Mouse (Mus musculus) lung, adult 2 months (tissue): ENCODE measurements at regions not wholly inside any gene's neighbourhood (a gene's known extent, or its start where the extent isn't known, plus 50 kb on each side); places are given as distances from the start of the nearest gene placed in this dataset.

Experiments used
- CTCF ChIP-seq: fragments of 200-500 bp; IDR thresholded peaks from 2 replicates; pipeline ENCODE4 v1.5.1; 2011; ENCODE audit warnings: mild to moderate bottlenecking, low read length, control low read depth; ENCODE audit not compliant: insufficient read depth
- POLR2A ChIP-seq: fragments of 200-500 bp; IDR thresholded peaks from 2 replicates; pipeline ENCODE4 v1.6.1; 2011; ENCODE audit warnings: low read depth, mild to moderate bottlenecking, control low read depth, low read length, borderline replicate concordance; ENCODE audit errors: extremely low read depth

- TF ChIP-seq CTCF (no peak), POLR2A (no peak)
These were observed 114.5 kb upstream of the Slco3a1 start for GRCm38 (mm10) chr7:74669110-74669509.
